Mouse (Mus musculus): ENCODE results near the gene Nedd8. TPM values are rescaled to one million over a fixed set of nuclear protein-coding genes. Genes with fewer than 3 reads are reported as not detected.

Gene Nedd8
- total and polyA plus RNA-seq, 3 experiments = 128 to 488 (median 234) TPM

- Histone ChIP-seq H3K27me3 (ENCODE audit: insufficient read depth, low read length) (no peaks in the 10 kb centered on the region), H3K4me1 (ENCODE audit: insufficient read depth, low read depth, low read length) (peaks cover 22% of the 10 kb centered on the region), H3K4me3 (ENCODE audit: low read depth, low read length) (no peak overlapping the region), H3K36me3 (replicated peaks) (peaks cover 46% of the 10 kb centered on the region), H3K9me3 (replicated peaks) (no peaks in the 10 kb centered on the region)
- no peak for ATAC-seq (ENCODE audit: extremely low read depth, insufficient number of reproducible peaks, low FRiP score, poor library complexity, severe bottlenecking)
- no peak for DNase-seq (ENCODE audit: low spot score)
- TF ChIP-seq GATA1 (IDR thresholded peaks at IDR 0.05; ENCODE audit: borderline replicate concordance, low read length) = no peak
- TF ChIP-seq CTCF (IDR thresholded peaks at IDR 0.05; ENCODE audit: low read depth, low read length) = no peak
- TF ChIP-seq POLR2AphosphoS5 (IDR thresholded peaks at IDR 0.05; ENCODE audit: insufficient replicate concordance, low read depth, low read length) = no peak
- TF ChIP-seq GATA2 (IDR thresholded peaks at IDR 0.05; ENCODE audit: borderline replicate concordance, low read depth, low read length) = no peak
These were observed 13.9 kb downstream of the Nedd8 start for GRCm38 (mm10) chr14:55658011-55658410.

- Histone ChIP-seq H3K9me3 (replicated peaks) (no peaks in the 10 kb centered on the region), H3K36me3 (replicated peaks) (peaks cover 36% of the 10 kb centered on the region), H3K4me1 (ENCODE audit: insufficient read depth, low read depth, low read length) (peaks cover 22% of the 10 kb centered on the region), H3K27me3 (ENCODE audit: insufficient read depth, low read length) (no peaks in the 10 kb centered on the region), H3K4me3 (ENCODE audit: low read depth, low read length) (no peak overlapping the region)
- TF ChIP-seq GATA1 (IDR thresholded peaks at IDR 0.05; ENCODE audit: borderline replicate concordance, low read length) (no peak), GATA2 (IDR thresholded peaks at IDR 0.05; ENCODE audit: borderline replicate concordance, low read depth, low read length) (no peak), POLR2AphosphoS5 (IDR thresholded peaks at IDR 0.05; ENCODE audit: insufficient replicate concordance, low read depth, low read length) (no peak), CTCF (IDR thresholded peaks at IDR 0.05; ENCODE audit: low read depth, low read length) (no peak), TAL1 (conservative IDR thresholded peaks at IDR 0.05; ENCODE audit: low read depth, low read length) (no peak)
- DNase-seq (ENCODE audit: low spot score) (no peak), ATAC-seq (ENCODE audit: extremely low read depth, insufficient number of reproducible peaks, low FRiP score, poor library complexity, severe bottlenecking) (no peak)
These were observed 15.0 kb downstream of the Nedd8 start for GRCm38 (mm10) chr14:55656935-55657334.

GRCm38 (mm10) chr14:55651528-55651927 lies 20.4 kb downstream of the Nedd8 start:
- Histone ChIP-seq H3K4me1 (ENCODE audit: insufficient read depth, low read depth, low read length) (peaks cover 9% of the 10 kb centered on the region), H3K9me3 (replicated peaks) (no peaks in the 10 kb centered on the region), H3K36me3 (replicated peaks) (peaks cover 30% of the 10 kb centered on the region), H3K27me3 (ENCODE audit: insufficient read depth, low read length) (no peaks in the 10 kb centered on the region), H3K4me3 (ENCODE audit: low read depth, low read length) (no peak overlapping the region)
- DNase-seq (ENCODE audit: low spot score) (no peak), ATAC-seq (ENCODE audit: extremely low read depth, insufficient number of reproducible peaks, low FRiP score, poor library complexity, severe bottlenecking) (no peak)
- no peak for TF ChIP-seq CTCF (IDR thresholded peaks at IDR 0.05; ENCODE audit: low read depth, low read length)

- DNase-seq (ENCODE audit: low spot score) (no peak), ATAC-seq (ENCODE audit: extremely low read depth, insufficient number of reproducible peaks, low FRiP score, poor library complexity, severe bottlenecking) (no peak)
- Histone ChIP-seq H3K4me1 (ENCODE audit: insufficient read depth, low read depth, low read length) (peaks cover 23% of the 10 kb centered on the region), H3K27me3 (ENCODE audit: insufficient read depth, low read length) (no peaks in the 10 kb centered on the region), H3K4me3 (ENCODE audit: low read depth, low read length) (no peak within 1 kb of the TSS), H3K9me3 (replicated peaks) (no peaks in the 10 kb centered on the region), H3K36me3 (replicated peaks) (peaks cover 43% of the 10 kb centered on the region)
- TF ChIP-seq TAL1 (conservative IDR thresholded peaks at IDR 0.05; ENCODE audit: low read depth, low read length) (no peak), CTCF (IDR thresholded peaks at IDR 0.05; ENCODE audit: low read depth, low read length) (no peak), GATA1 (IDR thresholded peaks at IDR 0.05; ENCODE audit: borderline replicate concordance, low read length) (no peak)
These were observed 22.0 kb downstream of the Nedd8 start, which contains the start of gene Tssk4 for GRCm38 (mm10) chr14:55649884-55650283. TSS of gene Tssk4 (plus strand) at chr14:55650184.

- Histone ChIP-seq H3K4me3 (ENCODE audit: low read depth, low read length) (peak overlapping the region; percentile 89), H3K27me3 (ENCODE audit: insufficient read depth, low read length) (no peaks in the 10 kb centered on the region), H3K9me3 (replicated peaks) (no peaks in the 10 kb centered on the region), H3K36me3 (replicated peaks) (peaks cover 66% of the 10 kb centered on the region), H3K4me1 (ENCODE audit: insufficient read depth, low read depth, low read length) (peaks cover 62% of the 10 kb centered on the region)
- no peak for TF ChIP-seq GATA1 (IDR thresholded peaks at IDR 0.05; ENCODE audit: borderline replicate concordance, low read length)
- no peak for TF ChIP-seq GATA2 (IDR thresholded peaks at IDR 0.05; ENCODE audit: borderline replicate concordance, low read depth, low read length)
- TF ChIP-seq POLR2AphosphoS5 (IDR thresholded peaks at IDR 0.05; ENCODE audit: insufficient replicate concordance, low read depth, low read length) = no peak
- ATAC-seq (ENCODE audit: extremely low read depth, insufficient number of reproducible peaks, low FRiP score, poor library complexity, severe bottlenecking) = no peak
- DNase-seq (ENCODE audit: low spot score) = no peak
These were observed 27.5 kb downstream of the Nedd8 start for GRCm38 (mm10) chr14:55644261-55644888.

- H3K36me3 ChIP-seq (replicated peaks) = peaks cover 73% of the 10 kb centered on the region
- DNase-seq (ENCODE audit: low spot score) = peak; percentile 86
These were observed 28.6 kb downstream of the Nedd8 start, which contains the start of gene Tm9sf1 for GRCm38 (mm10) chr14:55643060-55643907. TSS of gene Tm9sf1 (minus strand) at chr14:55643806.

More at GRCm38 (mm10) chr14:55643060-55643907, 28.6 kb downstream of the Nedd8 start, which contains the start of gene Tm9sf1:
- H3K4me3 ChIP-seq (ENCODE audit: low read depth, low read length) = peak within 1 kb of the TSS; percentile 89
- ATAC-seq (ENCODE audit: extremely low read depth, insufficient number of reproducible peaks, low FRiP score, poor library complexity, severe bottlenecking) = peak; percentile 37
- no peaks in the 10 kb centered on the region for H3K9me3 ChIP-seq (replicated peaks)
- H3K27me3 ChIP-seq (ENCODE audit: insufficient read depth, low read length) = no peaks in the 10 kb centered on the region
- TF ChIP-seq POLR2AphosphoS5 (IDR thresholded peaks at IDR 0.05; ENCODE audit: insufficient replicate concordance, low read depth, low read length) (no peak), CTCF (IDR thresholded peaks at IDR 0.05; ENCODE audit: low read depth, low read length) (no peak), TAL1 (conservative IDR thresholded peaks at IDR 0.05; ENCODE audit: low read depth, low read length) (no peak), GATA2 (IDR thresholded peaks at IDR 0.05; ENCODE audit: borderline replicate concordance, low read depth, low read length) (no peak), GATA1 (IDR thresholded peaks at IDR 0.05; ENCODE audit: borderline replicate concordance, low read length) (no peak)
- peaks cover 67% of the 10 kb centered on the region for H3K4me1 ChIP-seq (ENCODE audit: insufficient read depth, low read depth, low read length)
